Mouse (Mus musculus): ENCODE results near the gene Lman1l.

The Lman1l gene

GRCm38 (mm10) chr9:57557215-57557614 is 63.4 kb downstream of the Lman1l start:
- TF ChIP-seq GATA4 (IDR thresholded peaks at IDR 0.05; ENCODE audit: insufficient replicate concordance, low read length) = no peak
